Mouse (Mus musculus) liver, embryonic 12.5 days (tissue): ENCODE measurements around the gene Gm9513. TPM values are rescaled to one million over a fixed set of nuclear protein-coding genes. Genes with fewer than 3 reads are reported as not detected.

ENCODE experiments used
- ATAC-seq: fragments of 200-750 bp; cut with Nextera tagmentation; 2 replicates; pipeline ENCODE4 v1.8.0; 2017; ENCODE audit warnings: moderate number of reproducible peaks, mild to moderate bottlenecking, moderate library complexity
- H3K27ac ChIP-seq: fragments of 300-500 bp; sonication (generic); 2 replicates; pipeline ENCODE4 v1.5.1; 2016; ENCODE audit warnings: mild to moderate bottlenecking
- H3K27me3 ChIP-seq: fragments of 300-500 bp; sonication (generic); replicated peaks from 2 replicates; pipeline ENCODE4 v1.6.1; 2016; ENCODE audit warnings: mild to moderate bottlenecking, moderate library complexity
- H3K36me3 ChIP-seq: fragments of 300-500 bp; sonication (generic); 2 replicates; pipeline ENCODE4 v1.6.1; 2016; ENCODE audit warnings: mild to moderate bottlenecking, moderate library complexity
- H3K4me1 ChIP-seq: fragments of 300-500 bp; sonication (generic); 2 replicates; pipeline ENCODE4 v1.6.1; 2016
- H3K4me2 ChIP-seq: fragments of 300-500 bp; sonication (generic); 2 replicates; pipeline ENCODE4 v1.6.1; 2016; ENCODE audit warnings: mild to moderate bottlenecking, moderate library complexity
- H3K4me3 ChIP-seq: fragments of 300-500 bp; sonication (generic); 2 replicates; pipeline ENCODE4 v1.5.1; 2016; ENCODE audit warnings: mild to moderate bottlenecking, moderate library complexity
- H3K9ac ChIP-seq: fragments of 300-500 bp; sonication (generic); 2 replicates; pipeline ENCODE4 v1.6.1; 2016; ENCODE audit warnings: mild to moderate bottlenecking, moderate library complexity
- H3K9me3 ChIP-seq: fragments of 300-500 bp; sonication (generic); replicated peaks from 2 replicates; pipeline ENCODE4 v1.6.1; 2016; ENCODE audit warnings: mild to moderate bottlenecking, moderate library complexity
- WGBS: fragments of 180-500 bp; shearing (Covaris S2); methylation state at CpG from one replicate; pipeline ENCODE4 v1.1.7; 2016; ENCODE audit not compliant: insufficient replicate concordance; 5-methylcytosine and 5-hydroxymethylcytosine counted together
- polyA plus RNA-seq: library from polyadenylated mRNA; unstranded; fragments of >200 nt; fragmentation: Nextera tagmentation; extraction: Ambion mirVana; gene quantifications from 2 replicates; pipeline ENCODE4 v1.2.1, GENCODE M21; 2016

Gene Gm9513
- not detected in 2 replicates for polyA plus RNA-seq

GRCm38 (mm10) chr9:36475338-36475737, at the start of gene Gm9513:
Gene Gm9513, plus strand, starts transcription at chr9:36475638.
- no peaks in the 10 kb centered on the region for H3K9me3 ChIP-seq
- no peaks in the 10 kb centered on the region for H3K4me1 ChIP-seq
- no peak within 1 kb of the TSS for H3K4me3 ChIP-seq
- no peak within 1 kb of the TSS for H3K27ac ChIP-seq
- H3K27me3 ChIP-seq, result no peaks in the 10 kb centered on the region
- no peak within 1 kb of the TSS for H3K4me2 ChIP-seq
- ATAC-seq, result no peak
- no peaks in the 10 kb centered on the region for H3K36me3 ChIP-seq
- WGBS, result 51% methylated on average over 3 of the region's 3 CpGs
- H3K9ac ChIP-seq, result no peak within 1 kb of the TSS

- H3K36me3 ChIP-seq, result no peaks in the 10 kb centered on the region
- WGBS, result 58% methylated on average over 4 of the region's 4 CpGs
- no peak for ATAC-seq
Measured at GRCm38 (mm10) chr9:36431584-36431983, 43.9 kb upstream of the Gm9513 start, which contains the start of gene Gm7257. Gene Gm7257, plus strand, starts transcription at chr9:36431884.

GRCm38 (mm10) chr9:36435051-36435764, 40.2 kb upstream of the Gm9513 start:
- no peak for ATAC-seq
- Histone ChIP-seq H3K36me3 (no peaks in the 10 kb centered on the region), H3K4me3 (no peak overlapping the region), H3K9ac (no peak overlapping the region), H3K27ac (no peak overlapping the region), H3K4me1 (no peaks in the 10 kb centered on the region), H3K27me3 (no peaks in the 10 kb centered on the region), H3K9me3 (no peaks in the 10 kb centered on the region), H3K4me2 (no peak overlapping the region)
- WGBS, result 31% methylated on average over 2 of the region's 2 CpGs

More at GRCm38 (mm10) chr9:36431584-36431983, 43.9 kb upstream of the Gm9513 start, which contains the start of gene Gm7257:
- no peak within 1 kb of the TSS for H3K4me2 ChIP-seq
- no peaks in the 10 kb centered on the region for H3K9me3 ChIP-seq
- no peaks in the 10 kb centered on the region for H3K27me3 ChIP-seq
- H3K4me3 ChIP-seq, result no peak within 1 kb of the TSS
- H3K4me1 ChIP-seq, result no peaks in the 10 kb centered on the region
- H3K27ac ChIP-seq, result no peak within 1 kb of the TSS
- H3K9ac ChIP-seq, result no peak within 1 kb of the TSS

GRCm38 (mm10) chr9:36494501-36495220, 19.2 kb downstream of the Gm9513 start:
- H3K4me2 ChIP-seq, result no peak overlapping the region
- no peak for ATAC-seq
- 62% methylated on average over 4 of the region's 4 CpGs for WGBS
- no peaks in the 10 kb centered on the region for H3K27me3 ChIP-seq
- H3K9ac ChIP-seq, result no peak overlapping the region
- no peaks in the 10 kb centered on the region for H3K36me3 ChIP-seq
- H3K4me3 ChIP-seq, result no peak overlapping the region
- no peaks in the 10 kb centered on the region for H3K4me1 ChIP-seq
- H3K27ac ChIP-seq, result no peak overlapping the region
- H3K9me3 ChIP-seq, result peaks cover 6% of the 10 kb centered on the region; the same call in 1 of the 2 replicates

GRCm38 (mm10) chr9:36495824-36496223, 20.4 kb downstream of the Gm9513 start:
- Histone ChIP-seq H3K27me3 (no peaks in the 10 kb centered on the region), H3K4me1 (no peaks in the 10 kb centered on the region), H3K36me3 (no peaks in the 10 kb centered on the region), H3K9ac (no peak overlapping the region), H3K4me3 (no peak overlapping the region), H3K27ac (no peak overlapping the region), H3K9me3 (peaks cover 6% of the 10 kb centered on the region; the same call in 1 of the 2 replicates), H3K4me2 (no peak overlapping the region)
- WGBS, result 44% methylated on average over 1 of the region's 1 CpGs
- ATAC-seq, result no peak

- no peak overlapping the region for H3K9ac ChIP-seq
- no peak for ATAC-seq
- H3K27me3 ChIP-seq, result no peaks in the 10 kb centered on the region
- H3K9me3 ChIP-seq, result peaks cover 4% of the 10 kb centered on the region; the same call in 1 of the 2 replicates
- H3K4me2 ChIP-seq, result no peak overlapping the region
- no peak overlapping the region for H3K27ac ChIP-seq
- H3K36me3 ChIP-seq, result no peaks in the 10 kb centered on the region
- H3K4me3 ChIP-seq, result no peak overlapping the region
- WGBS, result 59% methylated on average over 5 of the region's 5 CpGs
- H3K4me1 ChIP-seq, result no peaks in the 10 kb centered on the region
Measured at GRCm38 (mm10) chr9:36504211-36504610, 28.8 kb downstream of the Gm9513 start.

Other genes with a start within 250 kb of the Gm9513 start
- gene Gm7257, start 43.8 kb upstream of the Gm9513 start, polyA plus RNA-seq, result not detected in 2 replicates
- not detected in 2 replicates for gene Gm5615, start 66.3 kb downstream of the Gm9513 start, polyA plus RNA-seq
- gene Gm17689, start 107.0 kb downstream of the Gm9513 start, polyA plus RNA-seq, result not detected in 2 replicates
- not detected in 2 replicates for gene A630095E13Rik, start 167.7 kb downstream of the Gm9513 start, polyA plus RNA-seq
- gene Acrv1, start 217.6 kb downstream of the Gm9513 start, polyA plus RNA-seq, result not detected in 2 replicates